Mouse (Mus musculus): ENCODE data around the gene Ptprd. TPM values are rescaled to one million over a fixed set of nuclear protein-coding genes. Genes with fewer than 3 reads are reported as not detected.
"Not testable (repeated sequence)": the region's sequence is repeated elsewhere in the genome, so short reads cannot be mapped to it uniquely, and the experiment has no call there.

The Ptprd gene
- total RNA-seq, 2 experiments from 2014 or later, result 107 to 116 TPM

DNA sequence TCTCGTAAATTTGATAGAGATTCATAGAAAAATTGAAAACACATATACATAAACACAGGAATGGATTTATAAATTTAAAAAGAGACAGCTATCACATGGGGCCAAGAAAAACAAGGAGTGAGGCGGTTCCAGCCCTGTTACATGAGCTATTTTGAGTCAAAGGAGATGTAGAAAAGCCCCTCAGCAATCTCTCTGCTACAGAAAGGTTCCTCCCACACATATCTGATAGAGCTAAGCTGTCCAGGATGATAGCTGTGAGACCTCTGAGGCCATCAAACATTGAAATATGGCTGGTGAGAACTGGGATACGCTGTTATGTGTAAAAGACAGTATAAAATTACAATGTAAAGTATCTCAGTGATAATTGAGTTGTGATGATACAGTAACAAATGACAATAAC is 2138.5 kb downstream of the Ptprd start:
- no peak for DNase-seq (ENCODE audit: low spot score in 2 of 2)

GRCm38 (mm10) chr4:76071720-76072119 is 2140.0 kb downstream of the Ptprd start:
- no peak for DNase-seq (ENCODE audit: low spot score in 2 of 2)

GRCm38 (mm10) chr4:76056836-76057235 is 2154.9 kb downstream of the Ptprd start:
- no peak for DNase-seq (ENCODE audit: low spot score in 2 of 2)

GRCm38 (mm10) chr4:76045650-76046049 is 2166.1 kb downstream of the Ptprd start:
- no peak for DNase-seq (ENCODE audit: low spot score in 2 of 2)

DNA sequence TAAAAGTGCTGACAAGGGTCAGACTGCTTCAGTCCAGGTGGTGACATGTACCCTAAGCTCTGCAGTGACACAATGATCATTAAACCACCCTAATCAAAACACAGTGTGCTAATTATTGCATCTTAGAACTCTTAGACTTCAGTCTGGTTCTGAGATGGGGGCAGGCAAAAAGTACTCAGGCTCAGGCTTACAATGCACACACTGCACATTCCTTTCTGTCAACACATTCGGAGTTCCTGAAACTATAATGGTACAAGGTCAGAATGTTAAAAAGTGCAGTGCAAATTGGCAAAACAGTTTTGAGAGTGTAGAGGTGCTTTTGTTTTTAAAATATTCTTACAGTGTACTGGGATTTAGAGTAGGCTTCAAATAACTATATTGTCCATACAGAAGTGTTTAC is 2167.0 kb downstream of the Ptprd start:
- no peak for DNase-seq (ENCODE audit: low spot score in 2 of 2)

- not testable (repeated sequence) for DNase-seq (ENCODE audit: low spot score in 2 of 2)
These were observed 2174.6 kb downstream of the Ptprd start for GRCm38 (mm10) chr4:76037178-76037577.

DNA sequence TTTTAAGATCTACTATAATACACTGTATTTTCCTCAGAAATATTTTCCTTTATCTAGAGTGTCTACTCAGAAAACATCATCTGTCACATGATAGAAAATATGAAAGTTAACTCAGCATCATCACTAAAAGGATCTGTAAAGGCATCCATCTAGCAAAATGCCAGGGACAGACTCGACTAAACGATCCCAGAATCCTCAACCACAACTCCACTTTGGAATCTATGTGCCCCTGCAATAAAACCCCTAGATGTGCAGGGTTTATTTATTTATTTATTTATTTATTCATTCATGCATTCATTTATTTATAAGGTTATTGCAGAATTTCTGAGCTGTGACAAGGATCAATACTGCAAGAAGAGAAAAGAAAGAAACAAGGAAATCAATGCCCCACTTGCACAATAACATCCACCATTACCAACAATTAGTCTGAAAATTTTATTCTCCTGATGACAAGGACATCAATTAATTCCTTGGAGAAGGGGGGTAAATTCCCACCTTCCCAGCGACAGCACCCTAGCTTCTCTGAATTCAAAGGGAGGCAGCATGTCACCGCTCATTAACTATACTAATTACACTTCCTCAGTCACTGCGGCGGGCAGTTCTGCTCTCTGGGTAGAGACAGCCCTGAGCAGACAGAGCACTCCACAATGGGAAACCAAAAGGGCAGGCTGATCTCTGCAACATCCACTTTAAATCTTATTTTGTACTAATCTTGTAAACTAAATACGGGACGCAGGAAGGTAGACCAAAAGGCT is 2186.0 kb downstream of the Ptprd start:
- DNase-seq (ENCODE audit: low spot score in 2 of 2), result no peak

DNA sequence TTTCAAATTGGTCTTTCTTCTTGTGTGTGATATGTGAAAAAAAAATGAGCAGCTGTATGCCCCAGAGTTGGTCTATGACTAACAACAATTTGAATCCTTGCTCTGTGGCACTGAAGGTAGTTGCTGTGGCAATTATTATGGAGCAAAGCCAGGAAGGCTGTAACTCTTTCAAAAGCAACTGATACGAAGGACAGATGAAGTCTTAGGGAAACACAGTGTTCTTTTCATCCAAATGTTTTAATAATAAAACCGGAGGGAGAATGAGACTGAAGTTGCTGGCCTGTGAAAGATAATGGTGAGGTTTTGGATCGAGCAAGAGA is 2187.3 kb downstream of the Ptprd start:
- no peak for DNase-seq (ENCODE audit: low spot score in 2 of 2)

GRCm38 (mm10) chr4:76023756-76024501 is 2187.8 kb downstream of the Ptprd start:
- DNase-seq (ENCODE audit: low spot score in 2 of 2), result no peak

GRCm38 (mm10) chr4:76021670-76022069 is 2190.1 kb downstream of the Ptprd start:
- DNase-seq (ENCODE audit: low spot score in 2 of 2), result no peak

- DNase-seq (ENCODE audit: low spot score in 2 of 2), result no peak
These were observed 2196.7 kb downstream of the Ptprd start for GRCm38 (mm10) chr4:76015026-76015425.

- DNase-seq (ENCODE audit: low spot score in 2 of 2), result no peak
These were observed 2197.5 kb downstream of the Ptprd start for GRCm38 (mm10) chr4:76014151-76014840.

DNA sequence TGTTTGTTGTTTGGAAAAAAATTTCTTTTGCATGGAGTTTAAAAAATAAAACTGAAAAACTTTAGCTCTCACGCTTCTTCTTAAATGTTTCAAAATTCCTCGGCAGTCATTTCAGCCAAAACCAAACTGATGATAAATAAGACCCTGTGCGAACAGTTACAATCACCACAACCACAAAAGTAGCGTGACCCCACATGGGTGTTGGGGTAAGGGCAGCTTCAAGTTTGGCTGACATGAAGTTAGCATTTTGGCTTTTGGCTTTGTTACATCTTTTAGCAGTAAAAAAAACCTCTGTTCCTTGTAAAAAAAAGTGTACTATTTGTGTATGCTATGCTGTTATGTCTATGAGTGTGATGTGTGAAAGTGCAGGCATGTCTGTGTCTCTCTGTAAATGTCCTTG is 2203.2 kb downstream of the Ptprd start:
- no peak for DNase-seq (ENCODE audit: low spot score in 2 of 2)

- DNase-seq (ENCODE audit: low spot score in 2 of 2), result no peak
These were observed 2204.5 kb downstream of the Ptprd start for GRCm38 (mm10) chr4:76007219-76007618.

- DNase-seq (ENCODE audit: low spot score in 2 of 2), result no peak
These were observed 2205.0 kb downstream of the Ptprd start for GRCm38 (mm10) chr4:76006717-76007116.

DNA sequence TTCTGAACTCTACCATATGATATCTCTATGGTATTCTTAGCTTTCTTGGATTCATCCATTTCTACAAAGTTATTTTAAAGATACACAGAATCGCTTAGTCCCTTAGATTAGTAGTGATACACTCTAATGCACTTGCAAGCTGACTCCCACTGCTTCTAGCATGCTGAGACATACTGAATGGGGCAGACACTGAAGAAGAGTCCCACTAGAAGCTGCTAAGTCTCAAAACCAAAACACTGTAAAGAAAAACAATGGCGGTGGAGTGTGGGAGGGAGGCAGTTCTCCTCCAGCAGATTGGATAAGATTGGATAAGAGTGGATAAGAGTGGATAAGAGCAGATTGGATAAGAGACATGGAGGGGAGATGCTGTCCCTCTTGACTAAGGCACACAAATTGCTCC is 2207.6 kb downstream of the Ptprd start:
- no peak for DNase-seq (ENCODE audit: low spot score in 2 of 2)

DNA sequence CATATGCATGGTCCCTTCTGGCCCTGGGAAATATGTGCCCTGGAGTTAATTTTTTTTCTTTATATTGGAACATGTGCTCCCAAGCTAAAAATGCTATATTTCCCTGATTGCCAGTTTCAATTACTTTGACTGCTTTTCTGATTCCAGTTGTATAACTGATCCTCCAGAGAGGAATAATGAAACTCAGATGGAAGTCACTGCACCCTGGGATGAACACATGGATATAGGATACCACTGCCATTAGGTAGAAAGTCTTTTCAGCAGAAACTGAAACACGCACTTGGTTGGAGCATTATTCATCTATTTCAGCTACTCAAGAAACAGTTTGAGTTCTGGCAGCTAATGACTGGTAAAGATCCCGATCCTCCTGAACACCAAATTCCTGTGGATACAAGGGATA is 2211.5 kb downstream of the Ptprd start:
- no peak for DNase-seq (ENCODE audit: low spot score in 2 of 2)

- DNase-seq (ENCODE audit: low spot score in 2 of 2), result no peak
These were observed 2215.9 kb downstream of the Ptprd start for GRCm38 (mm10) chr4:75995841-75996240.

GRCm38 (mm10) chr4:75994576-75994975 is 2217.2 kb downstream of the Ptprd start:
- DNase-seq (ENCODE audit: low spot score in 2 of 2), result no peak

DNA sequence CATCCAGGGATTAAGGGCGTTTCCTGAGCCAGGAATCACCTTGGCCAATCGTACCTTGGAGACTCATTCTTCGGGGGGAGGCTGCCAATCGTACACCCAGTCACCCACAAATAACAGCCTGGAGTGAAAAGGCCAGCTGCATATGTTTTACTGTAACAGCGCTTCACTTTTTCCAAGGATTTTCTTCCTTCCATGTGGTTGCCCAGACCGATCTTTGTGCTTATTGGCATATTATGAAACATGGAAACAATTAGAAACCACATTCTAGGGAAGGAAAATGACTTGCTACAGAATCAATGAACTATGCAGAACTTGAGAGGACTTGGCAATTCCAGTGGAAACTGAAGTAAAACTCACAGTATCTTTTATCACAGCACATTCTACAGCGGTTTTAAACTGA is 2218.7 kb downstream of the Ptprd start:
- DNase-seq (ENCODE audit: low spot score in 2 of 2), result no peak

GRCm38 (mm10) chr4:75991621-75992245 is 2220.0 kb downstream of the Ptprd start:
- DNase-seq (ENCODE audit: low spot score in 2 of 2), result no peak

GRCm38 (mm10) chr4:75974728-75975127 is 2237.0 kb downstream of the Ptprd start:
- DNase-seq (ENCODE audit: low spot score in 2 of 2), result no peak
